Mouse (Mus musculus): ENCODE data around the gene Bpifb1. TPM values are rescaled to one million over a fixed set of nuclear protein-coding genes. Genes with fewer than 3 reads are reported as not detected.
"Not testable (repeated sequence)": the region's sequence is repeated elsewhere in the genome, so short reads cannot be mapped to it uniquely, and the experiment has no call there.

Gene Bpifb1
- polyA plus RNA-seq, 1 experiment: not detected

GRCm38 (mm10) chr2:154226991-154227390 lies 36.4 kb downstream of the Bpifb1 start:
- H3K36me3 ChIP-seq (ENCODE audit: control insufficient read depth, insufficient read depth, low read length): no peaks in the 10 kb centered on the region
- H3K4me3 ChIP-seq (ENCODE audit: low read depth, low read length): no peak overlapping the region
- H3K27me3 ChIP-seq (ENCODE audit: control insufficient read depth, insufficient read depth, low read length): no peaks in the 10 kb centered on the region
- H3K27ac ChIP-seq (ENCODE audit: insufficient read depth, low read depth, low read length): no peak overlapping the region
- 72% methylated on average over 4 of the region's 4 CpGs for WGBS
- no peaks in the 10 kb centered on the region for H3K4me1 ChIP-seq (ENCODE audit: control insufficient read depth, insufficient read depth, insufficient read length, low read length)
- TF ChIP-seq POLR2A (IDR thresholded peaks at IDR 0.05; ENCODE audit: low read depth, low read length) (no peak), CTCF (IDR thresholded peaks at IDR 0.05; ENCODE audit: extremely low read depth, insufficient read length, insufficient replicate concordance, low read depth, low read length) (no peak)

- Histone ChIP-seq H3K4me1 (ENCODE audit: control insufficient read depth, insufficient read depth, insufficient read length, low read length) (no peaks in the 10 kb centered on the region), H3K27ac (ENCODE audit: insufficient read depth, low read depth, low read length) (no peak overlapping the region), H3K4me3 (ENCODE audit: low read depth, low read length) (no peak overlapping the region), H3K27me3 (ENCODE audit: control insufficient read depth, insufficient read depth, low read length) (no peaks in the 10 kb centered on the region), H3K36me3 (ENCODE audit: control insufficient read depth, insufficient read depth, low read length) (no peaks in the 10 kb centered on the region)
- 70% methylated on average over 5 of the region's 5 CpGs for WGBS
- no peak for TF ChIP-seq POLR2A (IDR thresholded peaks at IDR 0.05; ENCODE audit: low read depth, low read length)
- no peak for TF ChIP-seq CTCF (IDR thresholded peaks at IDR 0.05; ENCODE audit: extremely low read depth, insufficient read length, insufficient replicate concordance, low read depth, low read length)
Observed at GRCm38 (mm10) chr2:154227830-154228229, 37.2 kb downstream of the Bpifb1 start.

- no peak for TF ChIP-seq CTCF (IDR thresholded peaks at IDR 0.05; ENCODE audit: extremely low read depth, insufficient read length, insufficient replicate concordance, low read depth, low read length)
- no peak for TF ChIP-seq POLR2A (IDR thresholded peaks at IDR 0.05; ENCODE audit: low read depth, low read length)
- Histone ChIP-seq H3K4me3 (ENCODE audit: low read depth, low read length) (no peak overlapping the region), H3K4me1 (ENCODE audit: control insufficient read depth, insufficient read depth, insufficient read length, low read length) (no peaks in the 10 kb centered on the region), H3K27me3 (ENCODE audit: control insufficient read depth, insufficient read depth, low read length) (no peaks in the 10 kb centered on the region), H3K36me3 (ENCODE audit: control insufficient read depth, insufficient read depth, low read length) (no peaks in the 10 kb centered on the region), H3K27ac (ENCODE audit: insufficient read depth, low read depth, low read length) (no peak overlapping the region)
- 92% methylated on average over 6 of the region's 6 CpGs for WGBS
Observed at GRCm38 (mm10) chr2:154233426-154233825, 42.8 kb downstream of the Bpifb1 start.

- Histone ChIP-seq H3K4me1 (ENCODE audit: control insufficient read depth, insufficient read depth, insufficient read length, low read length) (no peaks in the 10 kb centered on the region), H3K27ac (ENCODE audit: insufficient read depth, low read depth, low read length) (no peak overlapping the region), H3K27me3 (ENCODE audit: control insufficient read depth, insufficient read depth, low read length) (no peaks in the 10 kb centered on the region), H3K4me3 (ENCODE audit: low read depth, low read length) (no peak overlapping the region), H3K36me3 (ENCODE audit: control insufficient read depth, insufficient read depth, low read length) (no peaks in the 10 kb centered on the region)
- TF ChIP-seq CTCF (IDR thresholded peaks at IDR 0.05; ENCODE audit: extremely low read depth, insufficient read length, insufficient replicate concordance, low read depth, low read length) (no peak), POLR2A (IDR thresholded peaks at IDR 0.05; ENCODE audit: low read depth, low read length) (no peak)
- 71% methylated on average over 6 of the region's 6 CpGs for WGBS
Observed at GRCm38 (mm10) chr2:154240771-154241170, 50.2 kb downstream of the Bpifb1 start.

- not testable (repeated sequence) for H3K4me3 ChIP-seq (ENCODE audit: low read depth, low read length); H3K27ac ChIP-seq (ENCODE audit: insufficient read depth, low read depth, low read length); H3K36me3 ChIP-seq (ENCODE audit: control insufficient read depth, insufficient read depth, low read length); H3K27me3 ChIP-seq (ENCODE audit: control insufficient read depth, insufficient read depth, low read length); H3K4me1 ChIP-seq (ENCODE audit: control insufficient read depth, insufficient read depth, insufficient read length, low read length)
- WGBS: 94% methylated on average over 11 of the region's 12 CpGs
Observed at GRCm38 (mm10) chr2:154242726-154243125, 52.1 kb downstream of the Bpifb1 start.

GRCm38 (mm10) chr2:154243356-154244036 lies 52.9 kb downstream of the Bpifb1 start:
- no peak overlapping the region for H3K27ac ChIP-seq (ENCODE audit: insufficient read depth, low read depth, low read length)
- H3K27me3 ChIP-seq (ENCODE audit: control insufficient read depth, insufficient read depth, low read length): no peaks in the 10 kb centered on the region
- TF ChIP-seq CTCF (IDR thresholded peaks at IDR 0.05; ENCODE audit: extremely low read depth, insufficient read length, insufficient replicate concordance, low read depth, low read length): no peak
- no peaks in the 10 kb centered on the region for H3K36me3 ChIP-seq (ENCODE audit: control insufficient read depth, insufficient read depth, low read length)
- H3K4me3 ChIP-seq (ENCODE audit: low read depth, low read length): no peak overlapping the region
- WGBS: 84% methylated on average over 10 of the region's 10 CpGs
- no peaks in the 10 kb centered on the region for H3K4me1 ChIP-seq (ENCODE audit: control insufficient read depth, insufficient read depth, insufficient read length, low read length)

- TF ChIP-seq POLR2A (IDR thresholded peaks at IDR 0.05; ENCODE audit: low read depth, low read length): no peak
- TF ChIP-seq CTCF (IDR thresholded peaks at IDR 0.05; ENCODE audit: extremely low read depth, insufficient read length, insufficient replicate concordance, low read depth, low read length): no peak
- 93% methylated on average over 5 of the region's 5 CpGs for WGBS
- Histone ChIP-seq H3K4me3 (ENCODE audit: low read depth, low read length) (no peak overlapping the region), H3K27me3 (ENCODE audit: control insufficient read depth, insufficient read depth, low read length) (no peaks in the 10 kb centered on the region), H3K4me1 (ENCODE audit: control insufficient read depth, insufficient read depth, insufficient read length, low read length) (no peaks in the 10 kb centered on the region), H3K27ac (ENCODE audit: insufficient read depth, low read depth, low read length) (no peak overlapping the region), H3K36me3 (ENCODE audit: control insufficient read depth, insufficient read depth, low read length) (no peaks in the 10 kb centered on the region)
Observed at GRCm38 (mm10) chr2:154245322-154245721, 54.7 kb downstream of the Bpifb1 start.

GRCm38 (mm10) chr2:154255254-154255653 lies 64.6 kb downstream of the Bpifb1 start:
- 76% methylated on average over 2 of the region's 4 CpGs for WGBS
- not testable (repeated sequence) for H3K4me3 ChIP-seq (ENCODE audit: low read depth, low read length); H3K4me1 ChIP-seq (ENCODE audit: control insufficient read depth, insufficient read depth, insufficient read length, low read length); H3K27ac ChIP-seq (ENCODE audit: insufficient read depth, low read depth, low read length); H3K36me3 ChIP-seq (ENCODE audit: control insufficient read depth, insufficient read depth, low read length); H3K27me3 ChIP-seq (ENCODE audit: control insufficient read depth, insufficient read depth, low read length)
